Mouse (Mus musculus) left cerebral cortex, postnatal 25 days (tissue): Measurements from ENCODE around the gene Trem2. TPM values are rescaled to one million over a fixed set of nuclear protein-coding genes. Genes with fewer than 3 reads are reported as not detected.
"Not testable (repeated sequence)": the region's sequence is repeated elsewhere in the genome, so short reads cannot be mapped to it uniquely, and the experiment has no call there.

Source experiments
- DNase-seq, 2 experiments: peaks; one replicate each; pipeline ENCODE4 v3.0.0; 2022; ENCODE audit warnings: low spot score in 2 of 2, mixed read lengths in 1 of 2
- intact Hi-C: fragments of 180-260 bp; cut with DNase I; formaldehyde crosslinking; loops from one replicate; pipeline ENCODE4 v1.15.1; 2025
- total RNA-seq, 2 experiments: library from RNA; stranded (reverse); gene quantifications; 2 replicates each; pipeline ENCODE4 v1.2.3; 2021

Trem2 gene
- 10 to 100 TPM in 1 of 2 experiments, 1 to 10 TPM in 1; 8.1 to 13.8 TPM for total RNA-seq

DNA sequence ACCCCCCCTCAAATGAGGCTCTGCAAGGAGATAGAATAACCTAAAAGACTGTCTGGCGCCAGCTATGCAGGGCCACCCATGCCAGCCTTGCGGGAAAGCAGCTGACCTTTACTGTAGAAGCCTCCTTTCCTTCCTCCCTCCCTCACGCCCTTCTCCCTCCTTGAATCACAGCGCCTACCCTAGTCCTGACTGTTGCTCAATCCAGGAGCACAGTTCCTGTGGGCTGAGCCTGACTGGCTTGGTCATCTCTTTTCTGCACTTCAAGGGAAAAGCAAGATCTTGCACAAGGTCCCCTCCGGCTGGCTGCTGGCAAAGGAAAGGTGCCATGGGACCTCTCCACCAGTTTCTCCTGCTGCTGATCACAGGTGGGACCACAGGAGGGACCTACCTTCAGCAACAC is at the start of gene Trem2:
Gene Trem2 (plus strand): TSS at position 171 of the 400 bp plus-strand sequence.
- peak in 1 of 2 experiments; percentile 41 for DNase-seq
- intact Hi-C loops, result loop anchor here (5.0 kb wide), 1 partner anchor 61 kb away; the partner anchor contains the start of gene Nfya

DNA sequence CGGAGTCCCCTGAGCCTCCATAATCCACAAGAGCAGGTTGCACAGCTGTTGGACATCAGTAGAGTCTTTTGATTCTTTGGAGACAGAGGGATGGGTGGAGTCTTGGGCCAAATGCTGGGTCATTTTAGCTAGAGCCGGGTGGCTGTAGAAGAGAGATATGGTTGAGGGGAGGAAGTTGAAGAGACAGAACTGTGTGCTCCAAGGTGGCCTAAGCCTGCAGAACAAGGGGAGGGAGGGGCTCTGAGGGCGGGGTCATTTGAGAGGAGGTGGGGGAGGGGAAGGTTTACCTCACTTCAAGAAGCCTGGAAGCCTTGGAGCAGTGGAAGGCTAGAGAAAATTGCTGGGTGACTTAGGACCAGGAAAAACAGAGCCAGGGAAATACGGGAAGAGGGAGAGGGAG is 47.0 kb upstream of the Trem2 start, which contains the start of gene Treml2:
Gene Treml2 (plus strand): TSS at position 296 of the 400 bp plus-strand sequence.
- intact Hi-C loops, result no loop called here
- DNase-seq, result no peak

DNA sequence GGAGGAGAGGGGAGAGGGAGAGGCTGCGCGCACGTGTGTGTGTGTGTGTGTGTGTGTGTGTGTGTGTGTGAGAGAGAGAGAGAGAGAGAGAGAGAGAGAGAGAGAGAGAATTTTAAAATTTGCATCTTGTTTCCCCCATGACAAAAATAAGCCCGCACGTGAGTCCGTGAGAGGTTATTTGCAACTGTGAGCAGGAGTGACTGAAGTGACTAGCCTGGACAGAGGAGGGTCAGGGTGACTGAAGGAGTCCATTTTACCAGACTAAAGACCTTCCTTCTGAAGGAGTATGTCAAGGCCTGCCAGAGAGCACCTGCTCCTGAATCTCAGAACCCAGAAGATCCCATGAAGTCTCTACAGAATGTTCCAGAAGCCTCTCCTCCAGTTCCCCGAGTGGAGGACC is 46.4 kb upstream of the Trem2 start:
- intact Hi-C loops, result no loop called here
- no peak for DNase-seq

GRCm38 (mm10) chr17:48300199-48300598 is 46.0 kb upstream of the Trem2 start:
- no peak for DNase-seq
- intact Hi-C loops, result no loop called here

GRCm38 (mm10) chr17:48300861-48301260 is 45.3 kb upstream of the Trem2 start:
- intact Hi-C loops, result no loop called here
- peak in 1 of 2 experiments; percentile 8 for DNase-seq

DNA sequence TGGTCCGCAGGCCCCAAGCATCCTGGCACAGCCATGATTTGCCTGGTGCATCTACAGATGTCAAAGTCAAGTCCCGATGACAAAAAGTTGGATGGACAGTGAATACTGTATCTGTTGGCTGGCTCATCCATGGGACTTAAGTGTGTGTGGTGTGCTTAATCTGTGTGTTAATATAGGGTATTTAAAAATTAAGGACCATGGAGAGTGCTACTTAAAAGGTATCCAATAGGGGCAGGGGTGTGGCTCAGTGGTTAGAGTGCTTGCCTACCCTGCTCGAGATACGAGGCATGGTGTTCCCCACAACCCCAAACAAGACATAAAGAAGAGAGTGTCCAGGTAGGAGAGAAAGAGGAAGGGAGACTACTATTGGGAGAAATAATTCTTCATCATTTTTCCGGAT is 44.4 kb upstream of the Trem2 start:
- intact Hi-C loops, result no loop called here
- no peak for DNase-seq

DNA sequence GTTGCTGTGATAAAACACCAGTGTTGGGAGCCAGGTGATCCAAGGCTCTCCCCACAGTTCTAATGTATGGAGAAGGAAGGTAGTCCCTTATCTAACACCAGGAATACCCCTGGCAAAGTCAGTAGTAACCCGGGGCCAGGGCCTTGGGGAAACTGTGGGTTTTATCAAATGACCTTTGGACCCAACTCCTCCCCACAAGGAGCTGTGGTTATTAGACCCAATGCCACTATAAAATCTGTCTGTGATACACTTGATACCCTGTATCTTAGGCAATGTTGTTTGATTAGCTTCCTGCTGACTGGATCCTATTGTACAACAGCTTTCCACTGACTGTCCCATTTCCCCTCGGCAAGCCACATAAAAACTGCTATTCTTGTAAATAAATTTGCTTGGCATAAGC is 34.1 kb upstream of the Trem2 start:
- DNase-seq, result no peak
- intact Hi-C loops, result no loop called here

DNA sequence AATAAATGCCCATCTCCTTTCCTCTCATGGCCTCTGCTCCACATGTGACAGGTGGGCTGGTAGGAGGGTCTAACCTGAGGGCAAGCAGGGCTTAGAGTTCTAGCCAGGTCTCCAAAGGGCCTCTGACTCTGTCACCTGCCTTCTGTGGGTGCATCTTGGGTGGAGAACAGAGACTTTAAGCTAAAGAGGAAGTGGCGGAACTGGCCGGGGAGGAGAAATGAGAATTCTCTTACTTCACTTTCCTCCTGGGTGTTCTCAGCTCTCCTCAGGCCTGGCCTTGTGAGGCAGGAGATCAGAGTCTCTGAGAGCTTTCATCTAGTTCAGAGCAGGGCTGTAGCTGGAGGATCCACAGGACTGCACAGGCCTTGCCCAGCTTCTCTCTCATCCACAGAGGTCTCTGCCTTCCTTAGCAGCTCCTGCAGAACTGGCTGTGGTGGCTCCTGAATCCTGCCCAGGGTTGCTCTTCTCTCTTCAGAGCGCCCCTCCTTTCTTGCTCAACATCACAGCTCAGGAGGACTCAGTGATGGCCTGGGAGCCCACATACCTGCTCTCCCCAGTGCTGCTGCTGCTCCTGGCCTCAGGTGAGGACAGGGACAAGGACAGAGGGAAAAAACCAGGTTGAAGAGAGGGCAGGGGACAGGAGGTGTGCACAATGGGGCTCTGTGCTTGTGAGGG is 30.2 kb upstream of the Trem2 start, which contains the start of gene B430306N03Rik:
Gene B430306N03Rik (plus strand): TSS at position 237 of the 675 bp plus-strand sequence.
- intact Hi-C loops, result loop anchor here (5.0 kb wide), 1 partner anchor 149 kb away; the partner anchor contains the start of gene A530064D06Rik
- not testable (repeated sequence) for DNase-seq

- intact Hi-C loops, result loop anchor here (5.0 kb wide), 1 partner anchor 151 kb away; the partner anchor contains the start of gene A530064D06Rik
Observed at GRCm38 (mm10) chr17:48318686-48319085, 27.5 kb upstream of the Trem2 start.

DNA sequence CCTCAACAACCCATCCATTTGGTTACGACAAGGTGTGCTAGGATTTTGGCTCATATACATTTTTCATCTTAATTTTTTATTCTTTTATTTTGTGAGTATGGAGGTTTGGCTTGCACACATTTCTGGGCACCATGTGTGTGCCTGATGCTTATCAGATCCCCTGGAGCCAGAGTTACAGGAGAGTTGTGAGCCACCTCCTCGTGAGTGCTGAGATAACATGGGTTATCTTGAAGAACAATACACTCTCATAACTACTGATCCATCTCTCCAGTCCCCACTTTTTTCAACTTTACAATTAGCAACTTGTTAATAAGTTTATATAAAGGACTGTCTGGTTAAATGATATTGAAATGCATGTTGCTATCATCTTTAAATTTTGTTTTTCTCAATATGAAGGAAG is 24.9 kb upstream of the Trem2 start:
- DNase-seq, result no peak
- intact Hi-C loops, result no loop called here

More at GRCm38 (mm10) chr17:48318686-48319085, 27.5 kb upstream of the Trem2 start:
- no peak for DNase-seq

GRCm38 (mm10) chr17:48323236-48323635 is 23.0 kb upstream of the Trem2 start:
- DNase-seq, result no peak
- intact Hi-C loops, result no loop called here

GRCm38 (mm10) chr17:48324258-48324657 is 21.9 kb upstream of the Trem2 start:
- DNase-seq, result no peak
- intact Hi-C loops, result no loop called here

DNA sequence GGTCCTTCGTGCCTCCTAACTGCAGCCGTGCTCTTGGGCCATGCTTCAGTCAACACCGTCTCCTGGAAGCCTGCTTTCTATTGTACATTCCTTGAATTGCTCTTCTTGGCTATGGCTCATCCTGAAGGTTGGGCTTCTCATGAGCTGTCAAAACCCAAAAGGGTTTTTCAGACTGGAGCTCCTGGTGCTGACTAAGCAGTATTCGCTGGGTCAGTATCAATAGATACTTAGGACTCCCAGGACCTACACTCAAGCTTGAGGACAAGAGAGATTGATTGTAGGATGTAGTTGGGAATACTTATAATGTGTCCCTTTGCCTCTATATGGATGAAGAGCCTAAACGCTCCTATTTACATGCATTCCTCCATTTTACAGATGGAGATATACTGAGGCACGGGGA is 21.1 kb upstream of the Trem2 start:
- intact Hi-C loops, result loop anchor here (5.0 kb wide), 3 partner anchors 38 to 82 kb away; partner anchors contain the start of gene Nfya
- no peak for DNase-seq

GRCm38 (mm10) chr17:48325638-48326037 is 20.6 kb upstream of the Trem2 start:
- DNase-seq, result no peak
- intact Hi-C loops, result loop anchor here (1.0 to 5.0 kb wide), 4 partner anchors 38 to 82 kb away; partner anchors contain the start of gene Nfya

- intact Hi-C loops, result loop anchor here (1.0 to 5.0 kb wide), 4 partner anchors 39 to 81 kb away; partner anchors contain the start of gene Nfya
- peak; percentile 80 to 97 for DNase-seq
Observed at GRCm38 (mm10) chr17:48326656-48327055, 19.5 kb upstream of the Trem2 start.

GRCm38 (mm10) chr17:48332524-48332923 is 13.7 kb upstream of the Trem2 start:
- intact Hi-C loops, result loop anchor here (10.0 kb wide), 1 partner anchor 458 kb away; no protein-coding TSS in a partner anchor
- DNase-seq, result no peak

DNA sequence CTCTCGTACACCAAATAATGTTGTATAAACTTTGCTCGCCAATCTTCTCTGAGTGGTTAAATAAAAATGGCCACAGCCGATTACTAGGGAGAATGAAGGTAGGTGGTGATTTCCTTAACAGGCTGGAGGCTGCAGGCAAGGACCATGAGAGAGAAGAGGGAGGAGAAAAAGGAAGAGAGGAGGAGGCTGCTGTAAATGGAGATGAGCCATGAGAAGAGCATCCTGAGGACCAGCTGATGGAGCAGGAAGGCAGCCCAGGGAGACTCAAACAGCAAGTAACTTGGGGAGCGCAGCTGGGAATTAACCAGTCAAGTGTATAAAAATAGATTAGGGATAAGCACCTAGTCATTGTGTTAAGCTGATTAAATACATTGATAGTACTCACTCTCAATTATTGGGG is 12.0 kb upstream of the Trem2 start:
- intact Hi-C loops, result loop anchor here (10.0 kb wide), 1 partner anchor 459 kb away; no protein-coding TSS in a partner anchor
- DNase-seq, result peak in 1 of 2 experiments; percentile 59

DNA sequence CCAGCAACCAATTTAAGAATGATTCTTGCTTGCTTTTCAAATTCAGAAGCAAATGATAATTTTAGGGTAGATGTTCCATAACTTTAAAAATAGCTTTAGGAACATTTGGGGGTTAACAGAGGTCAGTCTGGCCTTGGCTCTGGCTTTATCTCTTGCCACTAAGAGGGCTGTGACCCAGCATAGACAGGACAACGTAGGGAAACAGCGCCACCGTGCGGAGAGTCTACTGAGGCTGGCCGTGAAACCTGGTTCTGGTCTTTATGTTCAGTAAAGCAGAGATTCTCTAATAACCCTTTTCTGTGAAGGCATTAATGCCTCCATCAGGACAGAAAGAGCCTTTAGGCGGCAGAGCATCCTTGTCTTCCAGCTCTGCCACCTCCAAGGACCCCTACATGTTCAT is 9.3 kb upstream of the Trem2 start:
- peak; percentile 82 to 86 for DNase-seq
- intact Hi-C loops, result loop anchor here (1.0 to 10.0 kb wide), 4 partner anchors 62 to 462 kb away; no protein-coding TSS in a partner anchor

GRCm38 (mm10) chr17:48340267-48340666 is 5.9 kb upstream of the Trem2 start:
- DNase-seq, result no peak
- intact Hi-C loops, result no loop called here

GRCm38 (mm10) chr17:48341947-48342346 is 4.3 kb upstream of the Trem2 start:
- DNase-seq, result peak in 1 of 2 experiments; percentile 73
- intact Hi-C loops, result no loop called here

DNA sequence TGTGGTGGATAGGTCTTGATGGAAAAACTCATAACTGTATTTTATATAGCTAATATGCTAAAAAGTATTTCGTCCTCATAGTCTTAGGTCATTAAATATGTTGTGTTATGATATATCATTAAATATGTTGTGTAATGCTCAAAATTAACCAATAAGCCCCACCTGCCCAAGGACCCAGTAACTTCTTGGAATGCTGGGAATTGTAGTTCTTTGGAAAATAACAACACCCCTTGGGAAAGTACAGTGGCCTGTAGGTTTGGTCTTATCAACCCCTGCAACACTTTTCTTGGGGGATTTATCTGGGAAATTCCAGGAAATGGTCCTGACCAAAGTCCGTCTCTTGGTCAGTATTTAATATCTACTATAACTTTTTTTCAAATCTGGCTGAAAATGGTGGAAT is 3.1 kb upstream of the Trem2 start:
- intact Hi-C loops, result no loop called here
- no peak for DNase-seq
